Mouse (Mus musculus) embryo, embryonic 9.5 days (tissue): ENCODE data around the gene Zfp207.
A peak's percentile ranks its signal among the peaks of the same experiment; 100 is the strongest.
"Not testable (repeated sequence)": the region's sequence is repeated elsewhere in the genome, so short reads cannot be mapped to it uniquely, and the experiment has no call there.

Experiments used
- DNase-seq: peaks from one replicate; pipeline ENCODE4 v3.0.0-alpha.2; 2017; ENCODE audit errors: extremely low spot score

The Zfp207 gene

GRCm38 (mm10) chr11:80410377-80410776 is 27.3 kb downstream of the Zfp207 start:
- no peak for DNase-seq

GRCm38 (mm10) chr11:80417085-80417484 is 34.0 kb downstream of the Zfp207 start:
- no peak for DNase-seq

GRCm38 (mm10) chr11:80419743-80420142 is 36.7 kb downstream of the Zfp207 start:
- DNase-seq, result no peak

- DNase-seq, result no peak
Measured at GRCm38 (mm10) chr11:80420202-80420984, 37.3 kb downstream of the Zfp207 start.

GRCm38 (mm10) chr11:80421421-80422047 is 38.5 kb downstream of the Zfp207 start:
- DNase-seq, result no peak

- no peak for DNase-seq
Measured at GRCm38 (mm10) chr11:80424691-80425090, 41.6 kb downstream of the Zfp207 start.

GRCm38 (mm10) chr11:80425247-80425778 is 42.2 kb downstream of the Zfp207 start:
- no peak for DNase-seq

GRCm38 (mm10) chr11:80426029-80426813 is 43.1 kb downstream of the Zfp207 start:
- not testable (repeated sequence) for DNase-seq

- DNase-seq, result peak; percentile 96
Measured at GRCm38 (mm10) chr11:80428381-80429008, 45.4 kb downstream of the Zfp207 start, which contains the start of gene Psmd11. Gene Psmd11 (plus strand): TSS chr11:80428615.

- DNase-seq, result no peak
Measured at GRCm38 (mm10) chr11:80429009-80429475, 46.0 kb downstream of the Zfp207 start.

- no peak for DNase-seq
Measured at GRCm38 (mm10) chr11:80429500-80430166, 46.6 kb downstream of the Zfp207 start.

- DNase-seq, result no peak
Measured at GRCm38 (mm10) chr11:80430366-80430910, 47.4 kb downstream of the Zfp207 start.

- DNase-seq, result no peak
Measured at GRCm38 (mm10) chr11:80446916-80447315, 63.8 kb downstream of the Zfp207 start.

GRCm38 (mm10) chr11:80449859-80450258 is 66.8 kb downstream of the Zfp207 start:
- no peak for DNase-seq

- no peak for DNase-seq
Measured at GRCm38 (mm10) chr11:80452242-80452641, 69.2 kb downstream of the Zfp207 start.

GRCm38 (mm10) chr11:80453198-80453597 is 70.1 kb downstream of the Zfp207 start:
- no peak for DNase-seq
